Mouse (Mus musculus) ovary, postnatal 10 days (tissue): ENCODE measurements around the gene Gm11559.
"Not testable (repeated sequence)": the region's sequence is repeated elsewhere in the genome, so short reads cannot be mapped to it uniquely, and the experiment has no call there.

ENCODE experiments used
- DNase-seq: peaks from one replicate; pipeline ENCODE4 v3.0.0; 2022; ENCODE audit warnings: low spot score

Gene Gm11559

DNA sequence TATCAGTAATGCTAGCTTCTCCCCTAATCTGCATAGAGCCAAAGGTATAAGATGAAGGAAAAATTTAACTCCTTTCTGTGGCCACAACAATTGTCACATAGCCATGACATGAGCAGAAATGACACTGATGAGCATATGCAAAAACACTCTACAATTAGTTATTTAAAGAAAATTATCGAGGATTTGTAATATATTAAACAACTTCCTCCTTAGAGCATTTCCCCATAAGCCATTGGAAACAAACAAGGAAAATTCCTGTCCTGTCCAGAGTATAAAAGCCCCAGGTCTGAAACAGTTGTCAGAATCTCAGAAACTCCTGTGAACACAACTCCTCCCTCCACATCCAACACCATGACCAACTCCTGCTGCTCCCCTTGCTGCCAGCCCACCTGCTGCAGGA, at the start of gene Gm11559:
Gene Gm11559, plus strand, starts transcription at position 301 of the 400 bp plus-strand sequence.
- DNase-seq = not testable (repeated sequence)

DNA sequence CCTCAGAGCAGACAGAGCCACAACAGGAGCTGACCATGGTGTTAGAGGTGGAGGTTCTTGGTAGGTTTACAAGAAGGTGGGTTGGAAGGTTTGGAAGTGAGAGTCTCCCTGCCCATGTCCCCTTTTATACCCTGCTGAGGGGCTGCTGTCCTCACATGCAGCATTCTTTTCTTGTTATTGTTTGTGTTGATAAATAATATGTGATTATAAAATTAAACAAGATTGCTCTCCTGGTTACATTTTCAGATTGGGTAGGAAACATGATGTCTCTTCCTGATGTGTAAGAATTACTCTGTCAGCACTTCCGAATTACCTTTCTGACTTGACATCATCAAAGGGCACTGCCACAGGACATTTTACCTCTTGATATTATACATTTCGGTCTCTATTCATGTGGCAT, 48.7 kb upstream of the Gm11559 start, which contains the start of gene Gm11564:
Gene Gm11564, minus strand, starts transcription at position 101 of the 400 bp plus-strand sequence.
- DNase-seq = not testable (repeated sequence)

DNA sequence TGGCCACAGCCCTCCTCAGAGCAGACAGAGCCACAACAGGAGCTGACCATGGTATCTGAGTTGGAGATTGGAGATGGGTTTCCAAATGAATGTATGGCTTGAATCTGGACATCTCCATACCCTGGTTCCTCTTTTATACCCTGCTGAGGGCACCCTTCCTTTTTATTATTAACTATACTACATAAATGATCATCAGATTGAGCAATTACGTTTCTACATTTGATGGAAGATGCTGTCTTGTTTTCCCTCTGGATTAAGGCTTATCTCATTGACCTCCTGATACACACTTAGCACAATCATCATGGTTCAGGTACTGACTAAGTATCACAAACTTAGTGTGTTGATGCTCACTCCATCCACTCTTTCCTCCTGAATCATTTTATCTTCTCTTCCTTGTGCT, 26.3 kb upstream of the Gm11559 start, which contains the start of gene 2300003K06Rik:
Gene 2300003K06Rik, minus strand, starts transcription at position 101 of the 400 bp plus-strand sequence.
- DNase-seq = no peak

DNA sequence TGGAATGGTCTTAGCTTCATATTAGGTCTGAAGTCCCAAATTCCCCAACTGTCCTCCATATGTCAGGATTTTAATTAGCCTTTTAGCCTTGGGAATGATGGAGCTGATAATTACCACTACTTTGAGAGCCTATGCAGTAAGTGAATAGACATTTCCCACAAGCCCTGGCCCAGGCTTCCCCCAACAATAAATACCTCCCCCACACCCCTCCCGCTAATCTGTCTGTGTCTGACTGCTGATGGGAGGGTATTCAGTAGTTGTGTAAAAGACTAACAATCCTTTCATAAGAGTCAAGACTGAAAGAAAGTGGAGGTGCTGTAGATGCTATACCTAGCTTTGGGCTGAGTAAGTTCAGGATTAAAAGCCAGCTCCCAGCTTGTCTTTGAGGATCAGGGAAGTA, 22.1 kb upstream of the Gm11559 start:
- no peak for DNase-seq

DNA sequence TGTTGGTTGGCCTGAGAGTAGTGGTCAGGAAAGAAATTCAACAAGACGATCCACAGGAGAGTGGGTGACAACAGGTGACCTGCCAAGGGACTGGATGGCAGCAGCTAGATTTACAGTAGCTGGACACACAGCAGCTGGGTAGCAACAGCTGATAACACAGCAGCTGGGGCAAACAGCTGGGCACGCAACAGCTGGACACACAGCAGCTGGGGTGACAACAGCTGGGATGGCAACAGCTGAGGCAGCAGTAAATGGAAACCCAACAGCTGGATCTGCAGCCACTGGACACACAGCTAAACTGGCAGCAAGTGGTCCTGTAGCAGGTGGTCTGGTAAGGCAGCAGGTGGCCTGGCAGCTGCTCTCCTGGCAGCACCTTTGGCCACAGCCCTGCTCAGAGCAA, 17.5 kb upstream of the Gm11559 start:
- no peak for DNase-seq

DNA sequence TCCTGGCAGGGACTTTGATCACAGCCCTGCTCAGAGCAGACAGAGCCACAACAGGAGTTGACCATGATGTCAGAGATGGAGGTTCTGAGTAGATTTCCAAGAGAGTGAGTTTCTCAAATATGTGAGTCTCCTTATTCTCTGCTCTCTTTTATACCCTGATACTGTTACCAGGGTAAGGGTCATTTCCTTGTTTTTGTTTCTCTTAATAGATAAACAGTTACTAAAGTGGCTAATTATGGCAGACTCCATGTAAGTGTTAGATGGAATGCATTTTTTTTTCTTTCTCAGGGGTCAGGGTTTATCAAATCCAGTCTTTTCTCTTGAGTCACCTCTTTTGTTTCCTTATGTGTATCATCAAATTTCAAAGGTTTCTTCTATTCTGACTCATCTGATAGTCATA, 12.8 kb upstream of the Gm11559 start, which contains the start of gene Krtap4-16:
Gene Krtap4-16, minus strand, starts transcription at position 101 of the 400 bp plus-strand sequence.
- DNase-seq = no peak

DNA sequence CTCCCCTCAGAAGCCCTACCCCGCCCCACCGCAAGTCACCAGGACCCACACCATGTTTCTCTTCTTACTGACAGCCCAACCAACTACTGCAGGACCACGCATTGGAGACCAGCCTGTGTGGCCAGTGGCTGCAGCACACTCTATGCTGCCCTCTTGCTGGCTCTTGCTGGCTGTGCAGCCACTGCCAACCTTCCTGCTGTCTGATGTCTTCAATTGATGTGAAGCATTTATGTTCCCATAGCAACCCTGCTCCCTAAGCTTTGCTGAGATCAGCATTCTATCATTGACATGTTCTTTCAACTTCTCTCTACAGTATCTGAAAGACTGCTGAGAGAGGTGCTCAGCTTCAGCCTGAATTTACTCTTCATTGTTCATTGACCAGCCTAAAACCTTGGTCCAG, 10.2 kb upstream of the Gm11559 start:
- no peak for DNase-seq

DNA sequence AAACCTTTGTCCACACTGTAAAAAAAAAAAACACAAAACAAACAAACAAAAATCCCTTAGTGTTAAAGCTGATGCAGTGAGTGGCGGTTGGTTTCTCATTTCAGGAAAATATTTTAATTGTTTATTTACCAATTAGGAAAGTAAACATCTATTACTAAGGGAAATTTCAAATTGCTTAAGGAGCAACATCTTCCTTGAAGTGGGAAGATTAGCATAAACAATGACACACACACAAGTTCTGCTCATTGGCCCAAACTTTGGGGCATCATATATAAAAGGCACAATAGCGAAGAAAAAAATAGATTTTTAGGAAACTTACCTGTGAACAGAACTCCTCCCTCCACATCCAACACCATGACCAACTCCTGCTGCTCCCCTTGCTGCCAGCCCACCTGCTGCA, 6.7 kb upstream of the Gm11559 start, which contains the start of gene Gm11568:
Gene Gm11568, plus strand, starts transcription at position 301 of the 400 bp plus-strand sequence.
- DNase-seq = no peak

DNA sequence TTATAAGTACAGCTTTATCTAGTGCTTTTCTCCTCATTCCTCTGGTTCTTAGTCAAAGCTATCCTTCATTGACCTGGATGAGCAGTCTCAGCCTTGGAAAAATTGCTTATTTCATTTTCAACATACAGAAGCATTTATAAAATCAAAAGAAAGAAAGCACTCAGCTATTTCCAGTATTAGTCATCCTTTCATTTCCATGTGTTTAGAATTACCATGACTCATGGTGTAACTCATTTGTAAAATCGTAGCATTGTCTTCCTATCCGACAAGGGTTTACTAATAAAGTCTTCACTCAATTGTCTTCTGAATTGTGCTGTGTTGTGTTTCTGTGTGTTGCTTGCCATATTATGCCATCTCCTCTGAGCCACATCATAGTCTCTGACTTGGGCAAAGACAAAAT, 5.5 kb upstream of the Gm11559 start:
- DNase-seq = no peak

DNA sequence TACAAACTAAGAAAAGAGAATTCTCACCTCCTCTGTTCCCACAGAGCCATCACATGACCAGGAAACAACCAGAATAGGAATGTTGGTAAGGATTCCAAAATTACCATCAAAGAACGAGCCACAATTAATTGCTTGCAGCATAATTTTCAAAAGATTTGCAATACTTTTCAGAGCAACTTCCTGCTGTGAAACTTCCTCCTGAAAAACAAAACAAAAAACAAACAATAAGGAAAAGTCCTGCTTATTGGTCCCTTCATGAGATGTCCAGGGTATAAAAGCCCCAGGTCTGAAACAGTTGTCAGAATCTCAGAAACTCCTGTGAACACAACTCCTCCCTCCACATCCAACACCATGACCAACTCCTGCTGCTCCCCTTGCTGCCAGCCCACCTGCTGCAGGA, 8.8 kb downstream of the Gm11559 start, which contains the start of gene Krtap9-1:
Gene Krtap9-1, plus strand, starts transcription at position 301 of the 400 bp plus-strand sequence.
- not testable (repeated sequence) for DNase-seq

DNA sequence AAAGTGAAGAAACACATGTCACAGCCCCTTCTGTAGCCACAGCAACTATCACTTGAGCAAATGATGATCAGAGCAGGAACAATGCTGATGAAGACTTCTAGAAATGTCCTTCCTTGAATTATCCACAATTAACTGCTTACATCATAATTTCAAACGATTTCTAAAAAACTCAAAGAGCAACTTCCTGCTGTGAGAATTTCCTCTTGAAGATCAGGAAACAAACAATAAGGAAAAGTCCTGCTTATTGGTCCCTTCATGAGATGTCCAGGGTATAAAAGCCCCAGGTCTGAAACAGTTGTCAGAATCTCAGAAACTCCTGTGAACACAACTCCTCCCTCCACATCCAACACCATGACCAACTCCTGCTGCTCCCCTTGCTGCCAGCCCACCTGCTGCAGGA, 14.6 kb downstream of the Gm11559 start, which contains the start of gene Gm11567:
Gene Gm11567, plus strand, starts transcription at position 301 of the 400 bp plus-strand sequence.
- not testable (repeated sequence) for DNase-seq

DNA sequence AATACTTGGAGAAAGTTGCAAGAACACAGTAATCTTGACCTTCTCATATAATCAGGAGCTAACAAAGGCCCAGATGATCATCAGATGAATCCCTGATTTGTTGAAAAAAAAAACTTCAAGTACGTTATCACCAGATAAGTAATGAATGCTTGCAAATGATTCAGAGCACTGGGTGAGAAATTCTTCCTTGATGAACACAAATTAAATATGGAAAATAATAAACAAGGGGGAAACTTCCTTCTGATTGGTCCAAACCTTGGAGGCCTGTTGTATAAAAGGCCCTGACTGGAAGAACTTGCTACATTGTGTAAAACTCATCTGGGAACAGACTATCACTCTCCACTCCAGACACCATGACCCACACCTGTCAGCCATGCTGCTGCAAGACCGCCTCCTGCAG, 43.3 kb downstream of the Gm11559 start, which contains the start of gene Krtap31-1:
Gene Krtap31-1, plus strand, starts transcription at position 301 of the 400 bp plus-strand sequence.
- DNase-seq = no peak

DNA sequence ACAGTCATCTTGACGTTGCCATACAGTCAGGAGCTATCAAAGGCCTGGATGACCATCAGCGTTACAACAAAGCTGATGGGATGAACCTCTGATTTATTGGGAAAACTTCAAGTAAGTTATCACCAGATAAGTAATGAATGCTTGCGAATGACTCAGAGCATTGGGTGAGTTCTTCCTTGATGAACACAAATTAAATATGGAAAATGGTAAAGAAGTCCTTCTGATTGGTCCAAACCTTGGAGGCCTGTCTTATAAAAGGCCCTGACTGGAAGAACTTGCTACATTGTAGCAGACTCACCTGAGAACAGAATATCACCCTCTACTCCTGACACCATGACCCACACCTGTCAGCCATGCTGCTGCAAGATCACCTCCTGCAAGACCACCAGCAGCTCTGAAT, 50.2 kb downstream of the Gm11559 start, which contains the start of gene Gm11565:
Gene Gm11565, plus strand, starts transcription at position 301 of the 400 bp plus-strand sequence.
- no peak for DNase-seq
